Mouse (Mus musculus) lung, embryonic 14.5 days (tissue): ENCODE results near the gene Kif14. TPM values are rescaled to one million over a fixed set of nuclear protein-coding genes. Genes with fewer than 3 reads are reported as not detected.
"Not testable (repeated sequence)": the region's sequence is repeated elsewhere in the genome, so short reads cannot be mapped to it uniquely, and the experiment has no call there.

Source experiments
- ATAC-seq: fragments of 200-750 bp; cut with Nextera tagmentation; 2 replicates; pipeline ENCODE4 v1.8.0; 2017; ENCODE audit warnings: mild to moderate bottlenecking, moderate TSS enrichment, moderate library complexity; ENCODE audit not compliant: insufficient read depth
- DNase-seq: peaks from one replicate; pipeline ENCODE4 v3.0.0-alpha.2; 2015
- H3K27ac ChIP-seq: fragments of 300-500 bp; sonication (generic); 2 replicates; pipeline ENCODE4 v1.5.1; 2014; ENCODE audit warnings: low read depth, mild to moderate bottlenecking, moderate library complexity
- H3K27me3 ChIP-seq: fragments of 300-500 bp; sonication (generic); 2 replicates; pipeline ENCODE4 v1.6.1; 2014; ENCODE audit warnings: low read length, control low read depth; ENCODE audit not compliant: insufficient read depth
- H3K36me3 ChIP-seq: fragments of 300-500 bp; sonication (generic); 2 replicates; pipeline ENCODE4 v1.6.1; 2014; ENCODE audit warnings: control low read depth; ENCODE audit not compliant: insufficient read depth
- H3K4me1 ChIP-seq: fragments of 300-500 bp; sonication (generic); 2 replicates; pipeline ENCODE4 v1.6.1; 2014; ENCODE audit warnings: antibody characterized with exemption, control low read depth; ENCODE audit not compliant: insufficient read depth
- H3K4me2 ChIP-seq: fragments of 300-500 bp; sonication (generic); 2 replicates; pipeline ENCODE4 v1.6.1; 2014; ENCODE audit warnings: mild to moderate bottlenecking
- H3K4me3 ChIP-seq: fragments of 300-500 bp; sonication (generic); 2 replicates; pipeline ENCODE4 v1.5.1; 2014; ENCODE audit warnings: low read depth, low read length
- H3K9ac ChIP-seq: fragments of 300-500 bp; sonication (generic); 2 replicates; pipeline ENCODE4 v1.6.1; 2014
- H3K9me3 ChIP-seq: fragments of 300-500 bp; sonication (generic); 2 replicates; pipeline ENCODE4 v1.6.1; 2016; ENCODE audit warnings: low read depth, low read length, control low read depth
- CTCF ChIP-seq: IDR thresholded peaks from 2 replicates; pipeline ENCODE4 v1.5.1; 2016; ENCODE audit warnings: antibody characterized with exemption, low read depth
- WGBS: fragments of 180-500 bp; shearing (Covaris S2); extraction: QIAGEN DNeasy Blood & Tissue Kit; methylation state at CpG from one replicate; pipeline ENCODE4 v1.1.7; 2014; 5-methylcytosine and 5-hydroxymethylcytosine counted together
- polyA plus RNA-seq: library from polyadenylated mRNA; unstranded; fragments of >200 nt; fragmentation: Nextera tagmentation; extraction: Ambion mirVana; gene quantifications from 2 replicates; pipeline ENCODE4 v1.2.1, GENCODE M21; 2014

The Kif14 gene
- polyA plus RNA-seq, 1 experiment from 2014 or later: 11.3 TPM

- H3K27me3 ChIP-seq: no peaks in the 10 kb centered on the region
- DNase-seq: no peak
- no peaks in the 10 kb centered on the region for H3K9me3 ChIP-seq
- H3K36me3 ChIP-seq: peaks cover 48% of the 10 kb centered on the region
- H3K9ac ChIP-seq: no peak overlapping the region
- ATAC-seq: no peak
- no peak overlapping the region for H3K4me3 ChIP-seq
- peaks cover 7% of the 10 kb centered on the region for H3K4me1 ChIP-seq
- WGBS: 22% methylated on average over 6 of the region's 6 CpGs
- H3K27ac ChIP-seq: no peak overlapping the region
- TF ChIP-seq CTCF: no peak
- H3K4me2 ChIP-seq: 0 out of 2 replicates have a peak overlapping the region, but pooled peaks have one; percentile 29
These were observed 4.3 kb downstream of the Kif14 start for GRCm38 (mm10) chr1:136470471-136470870.

DNA sequence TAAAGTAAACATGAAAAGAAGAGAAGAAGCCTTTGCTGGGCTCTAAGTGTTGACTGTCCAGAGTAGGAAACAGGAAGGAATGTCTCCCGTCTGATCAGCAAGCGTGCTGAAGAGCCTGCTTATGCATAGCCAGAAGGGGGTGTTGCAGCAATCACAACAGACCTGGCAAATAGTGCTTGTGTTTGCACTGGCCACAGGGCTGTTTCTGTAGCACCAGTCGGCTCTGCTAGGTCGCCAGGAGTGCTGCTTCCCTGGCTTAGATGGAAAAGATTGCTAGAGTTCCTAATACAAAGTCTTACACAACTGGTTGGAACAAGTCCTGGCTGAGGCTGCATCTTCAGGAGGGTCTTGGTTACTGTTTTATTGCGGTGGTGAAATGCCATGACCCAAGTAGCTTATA, 25.5 kb downstream of the Kif14 start:
- TF ChIP-seq CTCF: no peak
- DNase-seq (no peak), ATAC-seq (no peak)
- Histone ChIP-seq H3K27me3 (no peaks in the 10 kb centered on the region), H3K27ac (no peak overlapping the region), H3K4me3 (no peak overlapping the region), H3K9ac (no peak overlapping the region), H3K36me3 (peaks cover 93% of the 10 kb centered on the region), H3K4me2 (no peak overlapping the region), H3K4me1 (no peaks in the 10 kb centered on the region), H3K9me3 (no peaks in the 10 kb centered on the region)
- WGBS: 65% methylated on average over 5 of the region's 5 CpGs

GRCm38 (mm10) chr1:136492232-136492631, 26.1 kb downstream of the Kif14 start:
- Histone ChIP-seq H3K9ac (no peak overlapping the region), H3K4me1 (no peaks in the 10 kb centered on the region), H3K4me3 (no peak overlapping the region), H3K27me3 (no peaks in the 10 kb centered on the region), H3K36me3 (peaks cover 93% of the 10 kb centered on the region), H3K4me2 (no peak overlapping the region), H3K27ac (no peak overlapping the region), H3K9me3 (no peaks in the 10 kb centered on the region)
- no peak for TF ChIP-seq CTCF
- DNase-seq (no peak), ATAC-seq (no peak)
- 58% methylated on average over 2 of the region's 2 CpGs for WGBS

- no peaks in the 10 kb centered on the region for H3K27me3 ChIP-seq
- H3K4me3 ChIP-seq: no peak overlapping the region
- no peak for TF ChIP-seq CTCF
- H3K4me2 ChIP-seq: no peak overlapping the region
- ATAC-seq (no peak), DNase-seq (no peak)
- peaks cover 61% of the 10 kb centered on the region for H3K36me3 ChIP-seq
- H3K27ac ChIP-seq: no peak overlapping the region
- no peaks in the 10 kb centered on the region for H3K4me1 ChIP-seq
- H3K9me3 ChIP-seq: no peaks in the 10 kb centered on the region
- H3K9ac ChIP-seq: no peak overlapping the region
- 87% methylated on average over 13 of the region's 13 CpGs for WGBS
These were observed 33.2 kb downstream of the Kif14 start for GRCm38 (mm10) chr1:136499317-136499716.

- WGBS: 95% methylated on average over 8 of the region's 8 CpGs
- Histone ChIP-seq H3K4me1 (no peaks in the 10 kb centered on the region), H3K36me3 (peaks cover 37% of the 10 kb centered on the region), H3K27ac (no peak overlapping the region), H3K4me3 (no peak overlapping the region), H3K9me3 (no peaks in the 10 kb centered on the region), H3K9ac (no peak overlapping the region), H3K27me3 (no peaks in the 10 kb centered on the region), H3K4me2 (no peak overlapping the region)
- ATAC-seq (no peak), DNase-seq (no peak)
- no peak for TF ChIP-seq CTCF
These were observed 36.8 kb downstream of the Kif14 start for GRCm38 (mm10) chr1:136502936-136503335.

DNA sequence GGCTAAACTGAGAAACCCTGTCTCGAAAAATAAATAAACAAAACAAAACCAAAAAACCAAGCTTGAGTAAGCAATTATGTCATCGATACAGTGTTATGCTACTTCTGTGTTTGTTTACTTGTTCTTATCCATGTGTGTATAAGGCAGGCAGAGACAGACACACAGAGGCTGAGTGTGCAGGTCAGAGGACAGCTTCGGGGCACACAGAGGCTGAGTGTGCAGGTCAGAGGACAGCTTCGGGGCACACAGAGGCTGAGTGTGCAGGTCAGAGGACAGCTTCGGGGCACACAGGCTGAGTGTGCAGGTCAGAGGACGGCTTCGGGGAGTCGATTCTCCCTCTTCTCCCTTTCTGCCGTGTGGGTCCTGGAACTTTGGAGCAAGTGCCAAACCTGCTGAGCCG, 40.1 kb downstream of the Kif14 start:
- not testable (repeated sequence) for H3K27ac ChIP-seq, H3K4me3 ChIP-seq, H3K4me2 ChIP-seq, H3K9ac ChIP-seq, H3K4me1 ChIP-seq, ATAC-seq, H3K9me3 ChIP-seq, DNase-seq, H3K27me3 ChIP-seq
- H3K36me3 ChIP-seq: peaks cover 41% of the 10 kb centered on the region
- 53% methylated on average over 10 of the region's 10 CpGs for WGBS

GRCm38 (mm10) chr1:136512317-136512716, 46.2 kb downstream of the Kif14 start:
- peak; percentile 12 for DNase-seq

DNA sequence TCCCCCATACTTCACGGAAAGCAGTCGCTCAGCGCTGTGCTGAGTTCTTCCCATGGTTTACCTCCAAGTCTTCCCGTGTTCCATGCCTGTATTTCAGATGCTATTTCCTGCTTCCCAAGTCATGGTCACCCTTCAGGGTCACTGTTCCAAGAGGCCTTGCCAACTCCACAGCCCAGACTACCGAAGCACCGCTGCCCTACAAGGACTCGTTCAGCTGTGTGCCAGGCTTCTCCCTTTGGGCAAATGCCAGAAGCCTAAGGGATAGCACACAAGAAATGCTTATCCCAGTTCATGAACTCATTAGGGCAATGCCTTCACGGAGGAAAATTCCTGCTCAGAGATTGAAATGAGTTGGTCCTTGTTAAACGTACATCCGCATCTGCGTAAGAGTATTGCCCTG, 47.0 kb downstream of the Kif14 start:
- Histone ChIP-seq H3K36me3 (peaks cover 36% of the 10 kb centered on the region), H3K4me1 (no peaks in the 10 kb centered on the region), H3K9ac (no peak overlapping the region), H3K9me3 (no peaks in the 10 kb centered on the region), H3K4me3 (no peak overlapping the region), H3K27ac (no peak overlapping the region), H3K4me2 (no peak overlapping the region), H3K27me3 (no peaks in the 10 kb centered on the region)
- WGBS: 76% methylated on average over 11 of the region's 11 CpGs
- TF ChIP-seq CTCF: no peak
- DNase-seq: no peak
- ATAC-seq: no peak

More at GRCm38 (mm10) chr1:136512317-136512716, 46.2 kb downstream of the Kif14 start:
- no peak overlapping the region for H3K9ac ChIP-seq
- ATAC-seq: no peak
- H3K27ac ChIP-seq: no peak overlapping the region
- no peaks in the 10 kb centered on the region for H3K9me3 ChIP-seq
- 33% methylated on average over 6 of the region's 6 CpGs for WGBS
- TF ChIP-seq CTCF: no peak
- H3K4me2 ChIP-seq: no peak overlapping the region
- peaks cover 35% of the 10 kb centered on the region for H3K36me3 ChIP-seq
- no peak overlapping the region for H3K4me3 ChIP-seq
- H3K4me1 ChIP-seq: no peaks in the 10 kb centered on the region
- no peaks in the 10 kb centered on the region for H3K27me3 ChIP-seq
